Mouse (Mus musculus): ENCODE results near the gene Raet1e. TPM values are rescaled to one million over a fixed set of nuclear protein-coding genes. Genes with fewer than 3 reads are reported as not detected.
A peak's percentile ranks its signal among the peaks of the same experiment; 100 is the strongest.
"Not testable (repeated sequence)": the region's sequence is repeated elsewhere in the genome, so short reads cannot be mapped to it uniquely, and the experiment has no call there.

The Raet1e gene
- total and polyA plus RNA-seq, 2 experiments from 2014 or later, result 1.1 TPM; not detected in 1

DNA sequence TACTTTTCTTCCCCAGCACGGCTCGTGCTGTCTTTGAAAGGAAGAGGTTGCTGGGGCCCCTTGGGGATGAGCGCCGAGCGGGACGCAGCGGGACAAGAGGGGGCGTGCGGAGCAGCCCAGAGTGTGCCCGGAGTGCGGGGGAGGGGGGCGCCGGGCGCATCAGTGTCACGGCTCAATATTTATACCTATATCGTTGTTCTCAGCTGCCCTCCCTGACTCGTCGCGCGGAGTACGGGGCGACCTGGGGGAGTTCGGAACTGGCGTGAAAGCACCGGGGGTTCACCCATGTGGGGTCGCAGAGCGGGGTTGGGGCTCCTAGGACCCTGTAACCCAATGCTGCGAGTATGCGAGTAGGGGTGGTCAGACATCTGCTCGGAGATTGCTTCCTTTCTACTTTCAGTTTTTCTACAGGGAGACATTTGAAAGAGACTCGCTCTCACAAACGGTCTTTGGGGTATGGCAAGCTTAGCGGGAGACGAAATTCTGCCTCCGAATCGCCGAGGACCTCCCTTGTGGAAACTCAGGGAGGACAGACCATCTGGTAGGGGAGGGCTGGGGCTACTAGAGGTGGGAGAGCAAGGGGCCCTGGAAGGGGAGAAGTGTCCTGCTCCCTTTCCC lies 9.2 kb upstream of the Raet1e start, which contains the start of gene E030030I06Rik:
TSS of gene E030030I06Rik (minus strand) at position 198 of the 618 bp plus-strand sequence.
- H3K4me2 ChIP-seq (ENCODE audit: low read depth, low read length), result peak within 1 kb of the TSS; percentile 80
- TF ChIP-seq CTCF (IDR thresholded peaks at IDR 0.05; ENCODE audit: low read depth), result no peak
- TF ChIP-seq EP300 (IDR thresholded peaks at IDR 0.05; ENCODE audit: low read depth), result no peak
- ATAC-seq (ENCODE audit: insufficient read depth, low read depth) (peak; percentile 39; the same call in 1 of the 2 replicates), DNase-seq (ENCODE audit: low spot score) (no peak)
- peak within 1 kb of the TSS; percentile 69 for H3K4me3 ChIP-seq (ENCODE audit: low read depth, low read length)
- H3K36me3 ChIP-seq (replicated peaks; ENCODE audit: control insufficient read depth, insufficient read depth, low read length), result no peaks in the 10 kb centered on the region
- peaks cover 9% of the 10 kb centered on the region; the same call in 1 of the 2 replicates for H3K4me1 ChIP-seq (ENCODE audit: control insufficient read depth, insufficient read depth)
- H3K27ac ChIP-seq (ENCODE audit: low read depth), result peak within 1 kb of the TSS; percentile 15
- no peaks in the 10 kb centered on the region for H3K9me3 ChIP-seq (replicated peaks; ENCODE audit: control insufficient read depth, low read length)
- H3K9ac ChIP-seq (replicated peaks; ENCODE audit: low read depth, low read length), result peak within 1 kb of the TSS; percentile 62
- WGBS, result under 1% methylated on average over 37 of the region's 37 CpGs
- peaks cover 40% of the 10 kb centered on the region for H3K27me3 ChIP-seq (ENCODE audit: control insufficient read depth, insufficient read depth, low read length)

DNA sequence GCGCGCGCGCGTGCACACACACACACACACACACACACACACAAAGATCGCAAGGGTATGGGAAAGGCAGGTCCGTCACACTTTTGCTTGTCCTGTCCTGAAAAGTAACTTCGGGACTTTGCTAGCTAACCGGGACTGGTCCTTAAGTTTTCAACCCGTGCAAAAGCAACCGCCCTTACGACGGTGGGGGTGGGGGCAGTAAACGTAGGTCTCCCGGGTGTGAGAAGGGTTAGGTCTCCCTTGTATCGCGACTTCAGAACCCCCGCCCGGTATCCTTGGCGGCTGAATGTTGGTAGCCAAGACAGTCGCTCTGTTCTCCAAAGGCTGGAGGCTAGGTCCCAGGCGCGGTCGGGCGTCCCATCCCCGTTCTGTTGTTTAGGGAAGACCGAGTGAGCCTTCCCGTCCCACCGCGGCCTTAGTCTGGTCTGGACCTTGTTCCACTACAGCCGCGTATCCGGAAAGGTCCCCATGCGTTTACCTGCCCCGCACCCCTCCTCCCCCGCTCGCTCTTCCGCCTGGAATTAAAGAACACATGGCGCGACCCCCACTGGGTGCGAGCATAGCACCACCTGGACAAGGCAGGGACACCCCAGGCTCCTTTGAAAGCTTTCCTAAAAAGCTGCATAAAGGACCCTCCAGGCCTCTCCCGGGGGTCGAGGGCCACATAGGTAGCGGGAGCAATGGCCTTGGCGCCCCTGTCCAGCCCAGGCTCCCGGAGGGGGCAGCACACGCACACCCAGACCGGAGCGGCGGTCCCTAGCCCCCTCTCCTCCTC lies 8.5 kb upstream of the Raet1e start:
- Histone ChIP-seq H3K9me3 (replicated peaks; ENCODE audit: control insufficient read depth, low read length) (no peaks in the 10 kb centered on the region), H3K4me1 (ENCODE audit: control insufficient read depth, insufficient read depth) (peaks cover 9% of the 10 kb centered on the region; the same call in 1 of the 2 replicates), H3K4me3 (ENCODE audit: low read depth, low read length) (peak overlapping the region; percentile 69), H3K27me3 (ENCODE audit: control insufficient read depth, insufficient read depth, low read length) (peaks cover 47% of the 10 kb centered on the region), H3K36me3 (replicated peaks; ENCODE audit: control insufficient read depth, insufficient read depth, low read length) (no peaks in the 10 kb centered on the region), H3K27ac (ENCODE audit: low read depth) (no peak overlapping the region), H3K4me2 (ENCODE audit: low read depth, low read length) (peak overlapping the region; percentile 80), H3K9ac (replicated peaks; ENCODE audit: low read depth, low read length) (no peak overlapping the region)
- ATAC-seq (ENCODE audit: insufficient read depth, low read depth) (no peak), DNase-seq (ENCODE audit: low spot score) (no peak)
- TF ChIP-seq CTCF (IDR thresholded peaks at IDR 0.05; ENCODE audit: low read depth), result no peak
- TF ChIP-seq EP300 (IDR thresholded peaks at IDR 0.05; ENCODE audit: low read depth), result no peak
- WGBS, result under 1% methylated on average over 46 of the region's 50 CpGs

DNA sequence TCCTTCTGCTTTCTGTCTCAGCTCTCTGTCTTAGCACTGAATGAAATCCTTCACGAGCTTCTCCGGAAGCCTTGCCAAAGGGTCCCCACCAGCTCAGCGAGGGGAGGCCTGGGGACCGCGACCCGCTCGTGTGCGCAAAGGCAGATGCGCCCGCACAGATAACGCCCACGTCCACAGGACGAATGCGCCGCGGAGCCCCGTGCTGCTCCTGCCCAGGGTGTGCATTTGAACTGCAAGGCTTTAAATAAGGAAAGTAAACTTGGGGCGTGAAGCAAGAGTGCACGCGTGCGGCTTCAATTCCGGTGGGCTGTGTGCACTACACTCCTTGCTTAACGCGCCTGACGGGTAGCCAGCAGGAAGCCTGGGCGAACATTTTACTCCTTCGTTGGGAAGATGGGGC lies 7.8 kb upstream of the Raet1e start:
- peak overlapping the region; percentile 80 for H3K4me2 ChIP-seq (ENCODE audit: low read depth, low read length)
- H3K27me3 ChIP-seq (ENCODE audit: control insufficient read depth, insufficient read depth, low read length), result peaks cover 54% of the 10 kb centered on the region
- peak overlapping the region; percentile 69 for H3K4me3 ChIP-seq (ENCODE audit: low read depth, low read length)
- TF ChIP-seq CTCF (IDR thresholded peaks at IDR 0.05; ENCODE audit: low read depth), result no peak
- no peak for TF ChIP-seq EP300 (IDR thresholded peaks at IDR 0.05; ENCODE audit: low read depth)
- no peaks in the 10 kb centered on the region for H3K36me3 ChIP-seq (replicated peaks; ENCODE audit: control insufficient read depth, insufficient read depth, low read length)
- no peaks in the 10 kb centered on the region for H3K9me3 ChIP-seq (replicated peaks; ENCODE audit: control insufficient read depth, low read length)
- H3K4me1 ChIP-seq (ENCODE audit: control insufficient read depth, insufficient read depth), result peaks cover 9% of the 10 kb centered on the region; the same call in 1 of the 2 replicates
- no peak overlapping the region for H3K9ac ChIP-seq (replicated peaks; ENCODE audit: low read depth, low read length)
- ATAC-seq (ENCODE audit: insufficient read depth, low read depth), result no peak
- DNase-seq (ENCODE audit: low spot score), result no peak
- under 1% methylated on average over 27 of the region's 27 CpGs for WGBS
- H3K27ac ChIP-seq (ENCODE audit: low read depth), result no peak overlapping the region

DNA sequence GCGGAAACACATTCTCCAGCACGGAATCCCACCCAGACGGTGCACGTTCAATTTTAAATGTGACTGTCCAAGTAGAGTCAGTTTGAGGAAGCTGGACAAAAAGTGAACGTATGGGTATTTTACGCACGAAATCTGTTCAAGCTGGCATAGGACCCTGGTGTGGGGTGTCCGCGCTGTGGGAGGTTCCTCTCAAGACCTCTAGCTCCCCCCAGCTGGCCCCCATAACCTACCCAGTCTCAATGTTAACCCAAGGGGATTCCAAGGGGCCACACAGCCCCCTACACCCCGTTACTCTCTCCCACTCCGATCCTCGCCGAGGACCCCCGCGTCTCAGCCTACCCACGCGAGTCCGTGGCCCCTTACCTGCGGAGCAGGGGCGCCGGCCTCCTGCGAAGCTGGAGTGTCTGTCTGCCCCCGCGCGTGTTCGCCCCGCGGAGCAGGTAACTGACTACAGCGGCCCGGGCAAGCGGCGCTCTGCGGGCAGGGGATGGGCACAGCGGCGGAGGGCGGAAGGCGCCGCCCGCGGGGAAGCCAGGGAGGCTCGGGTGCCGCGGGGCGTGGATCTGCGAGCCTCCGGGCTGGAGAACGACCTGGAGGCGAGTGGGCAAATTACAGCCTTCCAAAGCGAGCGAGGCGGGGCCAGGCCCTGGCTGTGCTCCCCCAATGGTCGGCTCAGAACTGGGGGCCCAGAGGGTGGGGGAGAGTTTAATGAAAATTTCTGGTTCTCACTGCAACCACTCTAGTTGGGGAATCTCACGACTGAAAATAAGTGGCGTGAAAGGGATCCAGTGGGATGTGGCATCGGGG lies 7.1 kb upstream of the Raet1e start:
- not testable (repeated sequence) for H3K4me1 ChIP-seq (ENCODE audit: control insufficient read depth, insufficient read depth); ATAC-seq (ENCODE audit: insufficient read depth, low read depth); H3K9me3 ChIP-seq (replicated peaks; ENCODE audit: control insufficient read depth, low read length); H3K36me3 ChIP-seq (replicated peaks; ENCODE audit: control insufficient read depth, insufficient read depth, low read length); DNase-seq (ENCODE audit: low spot score); H3K27ac ChIP-seq (ENCODE audit: low read depth); H3K9ac ChIP-seq (replicated peaks; ENCODE audit: low read depth, low read length)
- Histone ChIP-seq H3K4me2 (ENCODE audit: low read depth, low read length) (peak overlapping the region; percentile 80), H3K4me3 (ENCODE audit: low read depth, low read length) (peak overlapping the region; percentile 69), H3K27me3 (ENCODE audit: control insufficient read depth, insufficient read depth, low read length) (peaks cover 60% of the 10 kb centered on the region)
- WGBS, result 2% methylated on average over 53 of the region's 55 CpGs

DNA sequence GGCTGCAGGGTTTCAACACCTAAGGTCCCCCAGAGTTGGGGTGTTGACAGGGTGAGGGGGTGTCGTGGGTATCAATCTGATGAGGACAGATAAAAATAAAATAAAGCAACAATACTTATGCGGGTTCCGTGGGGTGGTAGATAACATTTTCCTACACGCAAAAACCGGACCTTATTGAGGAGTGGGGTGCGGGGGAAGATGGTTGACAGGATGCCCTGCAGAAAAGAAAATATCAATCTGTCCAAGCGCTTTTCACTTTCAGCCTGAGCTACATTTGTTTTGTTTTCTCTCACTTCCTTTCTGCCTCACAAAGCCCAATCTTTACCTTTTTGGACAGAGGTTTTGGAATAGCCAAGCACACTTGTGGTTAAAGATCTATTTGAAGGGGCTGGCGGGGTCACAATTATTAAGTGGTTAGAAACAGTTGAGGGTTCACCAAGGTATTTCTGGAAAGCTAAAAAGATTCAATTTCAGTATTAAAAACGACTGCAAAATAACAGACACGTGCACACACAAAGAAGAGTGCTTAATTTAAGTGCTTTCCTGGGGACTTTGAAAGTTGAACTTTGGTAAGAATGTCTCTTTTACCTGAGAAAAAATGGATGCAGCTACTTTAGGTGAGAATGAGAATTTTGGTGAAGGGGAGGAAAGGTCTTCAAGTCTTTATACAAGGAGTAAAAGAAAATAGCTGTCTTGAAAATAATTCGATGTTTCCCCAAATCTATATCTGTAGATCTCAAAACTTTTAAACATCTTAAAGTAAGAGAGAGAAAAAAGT lies 6.3 kb upstream of the Raet1e start:
- 6% methylated on average over 11 of the region's 11 CpGs for WGBS
- not testable (repeated sequence) for H3K4me1 ChIP-seq (ENCODE audit: control insufficient read depth, insufficient read depth); H3K9ac ChIP-seq (replicated peaks; ENCODE audit: low read depth, low read length); ATAC-seq (ENCODE audit: insufficient read depth, low read depth); H3K4me2 ChIP-seq (ENCODE audit: low read depth, low read length); H3K9me3 ChIP-seq (replicated peaks; ENCODE audit: control insufficient read depth, low read length); H3K27ac ChIP-seq (ENCODE audit: low read depth); DNase-seq (ENCODE audit: low spot score); H3K4me3 ChIP-seq (ENCODE audit: low read depth, low read length); H3K36me3 ChIP-seq (replicated peaks; ENCODE audit: control insufficient read depth, insufficient read depth, low read length)
- peaks cover 68% of the 10 kb centered on the region for H3K27me3 ChIP-seq (ENCODE audit: control insufficient read depth, insufficient read depth, low read length)

DNA sequence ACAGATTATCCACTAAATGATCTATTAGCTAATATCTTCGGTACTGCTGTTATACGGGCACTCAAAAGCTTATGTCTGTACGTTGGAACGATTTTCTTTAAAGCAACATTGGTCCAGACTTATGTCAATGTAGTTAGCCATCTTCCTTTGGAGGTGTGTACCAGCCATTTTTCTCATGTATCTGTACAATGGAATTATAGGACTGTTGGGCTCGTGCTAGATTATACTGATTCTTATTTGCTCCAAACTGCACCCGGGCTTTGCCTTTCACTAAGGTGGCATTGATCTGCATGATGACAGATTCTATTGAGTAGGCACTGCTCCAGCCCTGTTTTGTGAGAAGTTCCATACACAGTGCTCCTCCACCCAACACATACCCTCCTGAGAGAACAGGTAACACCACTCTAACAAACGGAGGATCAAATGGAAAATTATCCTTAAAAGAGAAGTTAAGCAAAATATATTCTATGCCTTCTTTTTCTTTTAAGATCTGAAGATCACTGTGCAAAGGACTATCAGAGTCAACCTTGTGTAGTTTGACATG lies 5.2 kb upstream of the Raet1e start:
- H3K4me2 ChIP-seq (ENCODE audit: low read depth, low read length); H3K9me3 ChIP-seq (replicated peaks; ENCODE audit: control insufficient read depth, low read length); DNase-seq (ENCODE audit: low spot score); H3K27ac ChIP-seq (ENCODE audit: low read depth); H3K4me1 ChIP-seq (ENCODE audit: control insufficient read depth, insufficient read depth); H3K4me3 ChIP-seq (ENCODE audit: low read depth, low read length); H3K36me3 ChIP-seq (replicated peaks; ENCODE audit: control insufficient read depth, insufficient read depth, low read length); H3K9ac ChIP-seq (replicated peaks; ENCODE audit: low read depth, low read length); ATAC-seq (ENCODE audit: insufficient read depth, low read depth): not testable (repeated sequence)
- H3K27me3 ChIP-seq (ENCODE audit: control insufficient read depth, insufficient read depth, low read length), result peaks cover 79% of the 10 kb centered on the region
- WGBS, result 8% methylated on average over 7 of the region's 7 CpGs

DNA sequence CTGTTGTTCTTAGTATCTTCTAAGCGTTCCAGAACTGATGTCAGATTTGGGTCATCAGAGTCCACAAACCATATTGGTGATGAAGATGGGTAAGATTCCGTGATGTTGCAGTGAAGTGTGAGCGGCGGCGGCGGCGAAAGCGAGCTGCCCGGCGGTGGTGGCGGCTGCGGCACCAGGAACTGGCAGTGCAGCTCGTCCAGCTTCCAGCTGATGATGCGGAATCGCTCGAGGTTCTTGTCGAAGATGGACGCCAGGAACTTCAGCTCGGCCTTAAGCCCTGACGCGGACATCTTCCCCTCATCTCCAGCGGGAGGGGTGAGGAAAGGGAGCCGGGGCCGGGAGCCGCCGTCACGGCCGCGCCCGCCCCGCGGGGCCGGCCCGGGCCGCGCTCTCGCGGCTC lies 4.2 kb upstream of the Raet1e start:
- peaks cover 11% of the 10 kb centered on the region; the same call in 1 of the 2 replicates for H3K4me1 ChIP-seq (ENCODE audit: control insufficient read depth, insufficient read depth)
- H3K36me3 ChIP-seq (replicated peaks; ENCODE audit: control insufficient read depth, insufficient read depth, low read length); DNase-seq (ENCODE audit: low spot score); H3K9ac ChIP-seq (replicated peaks; ENCODE audit: low read depth, low read length); ATAC-seq (ENCODE audit: insufficient read depth, low read depth); H3K9me3 ChIP-seq (replicated peaks; ENCODE audit: control insufficient read depth, low read length); H3K27ac ChIP-seq (ENCODE audit: low read depth): not testable (repeated sequence)
- peak overlapping the region; percentile 40 for H3K4me3 ChIP-seq (ENCODE audit: low read depth, low read length)
- peak overlapping the region; percentile 42; the same call in 1 of the 2 replicates for H3K4me2 ChIP-seq (ENCODE audit: low read depth, low read length)
- WGBS, result under 1% methylated on average over 38 of the region's 38 CpGs
- peaks cover 88% of the 10 kb centered on the region for H3K27me3 ChIP-seq (ENCODE audit: control insufficient read depth, insufficient read depth, low read length)
